7 mouse cellular contexts compared by ENCODE assay signal in the genomic region with DNA sequence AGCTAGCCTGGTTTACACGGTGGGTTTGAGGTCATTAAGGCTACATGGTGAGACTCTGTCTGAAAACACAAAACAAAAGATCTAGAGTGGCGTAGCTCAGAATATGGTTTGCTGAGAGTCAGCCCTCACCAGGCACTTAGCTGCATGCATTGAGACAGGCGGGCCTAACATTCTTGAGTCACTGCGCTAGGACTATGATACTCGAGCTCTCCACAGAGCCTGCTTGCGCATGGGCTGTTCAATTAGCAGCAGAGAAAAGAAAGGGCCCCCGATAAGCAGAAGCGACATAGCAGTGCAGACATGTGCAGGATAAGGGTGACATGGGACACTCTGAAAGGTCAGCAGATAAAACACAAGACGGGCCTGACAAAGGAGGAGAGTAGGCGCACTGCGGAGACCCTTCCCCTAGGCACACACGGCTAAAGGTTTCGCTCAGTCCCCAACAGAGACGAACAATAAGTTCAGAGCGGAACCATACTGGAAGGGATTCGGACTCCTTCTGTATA.
DNase-seq lines count a peak whose midpoint lies in the region; ATAC-seq lines count a peak whose summit lies in the region.

No protein-coding gene starts in this region.

- peaks cover 4% of the 10 kb centered on the region; the same call in 1 of the 2 replicates for H3K27me3 ChIP-seq in forebrain, embryonic 12.5 days
- H3K27me3 ChIP-seq in limb, embryonic 10.5 days (ENCODE audit: low read depth, poor library complexity, severe bottlenecking) = no peaks in the 10 kb centered on the region

- peak overlapping the region; percentile 78 for H3K27ac ChIP-seq in forebrain, embryonic 12.5 days
- H3K27ac ChIP-seq in limb, embryonic 10.5 days = peak overlapping the region; percentile 68

- 5% methylated on average over 16 of the region's 16 CpGs for WGBS in forebrain, embryonic 12.5 days
- 61% methylated on average over 16 of the region's 16 CpGs for WGBS in limb, embryonic 10.5 days

- H3K4me2 ChIP-seq in forebrain, embryonic 12.5 days = peak overlapping the region; percentile 52

- H3K9ac ChIP-seq in forebrain, embryonic 12.5 days = peak overlapping the region; percentile 33; the same call in 1 of the 2 replicates

- no peaks in the 10 kb centered on the region for H3K36me3 ChIP-seq in forebrain, embryonic 12.5 days (replicated peaks)
- H3K36me3 ChIP-seq in limb, embryonic 10.5 days = no peaks in the 10 kb centered on the region

- H3K4me3 ChIP-seq in forebrain, embryonic 12.5 days (replicated peaks) = peak overlapping the region; percentile 26
- H3K4me3 ChIP-seq in limb, embryonic 10.5 days = no peak overlapping the region

- H3K9me3 ChIP-seq in forebrain, embryonic 12.5 days = peaks cover 2% of the 10 kb centered on the region; the same call in 1 of the 2 replicates
- H3K9me3 ChIP-seq in limb, embryonic 10.5 days (replicated peaks) = no peaks in the 10 kb centered on the region

- peak; percentile 76 for ATAC-seq in forebrain, embryonic 12.5 days (ENCODE audit: low FRiP score)

- DNase-seq in right cerebral cortex, postnatal 14 days = peak; percentile 10
- DNase-seq in right cerebral cortex, adult 18-20 months = no peak
- no peak for DNase-seq in limb, embryonic 10.5 days (ENCODE audit: low spot score)
- peak; percentile 60 for DNase-seq in retina, postnatal 1 day
- no peak for DNase-seq in spleen, postnatal 10 days (ENCODE audit: low spot score in 2 of 2)
- no peak for DNase-seq in thymus, postnatal 4 days

- peaks cover 24% of the 10 kb centered on the region for H3K4me1 ChIP-seq in forebrain, embryonic 12.5 days
- peaks cover 15% of the 10 kb centered on the region for H3K4me1 ChIP-seq in limb, embryonic 10.5 days

Comparison
In these comparisons a context has a peak if more than half of its experiments do, and no peak if none do; other contexts are left out.
1. DNase-seq: peak in right cerebral cortex, postnatal 14 days (single experiment) and retina, postnatal 1 day (single experiment); none in right cerebral cortex, adult 18-20 months (single experiment), limb, embryonic 10.5 days (single experiment), spleen, postnatal 10 days (0 of 2) and thymus, postnatal 4 days (single experiment).